Mouse (Mus musculus): ENCODE data around the gene Mboat1. TPM values are rescaled to one million over a fixed set of nuclear protein-coding genes. Genes with fewer than 3 reads are reported as not detected.

Mboat1 gene
- total and polyA plus RNA-seq, 2 experiments from 2014 or later = 1.0 to 1.6 TPM

DNA sequence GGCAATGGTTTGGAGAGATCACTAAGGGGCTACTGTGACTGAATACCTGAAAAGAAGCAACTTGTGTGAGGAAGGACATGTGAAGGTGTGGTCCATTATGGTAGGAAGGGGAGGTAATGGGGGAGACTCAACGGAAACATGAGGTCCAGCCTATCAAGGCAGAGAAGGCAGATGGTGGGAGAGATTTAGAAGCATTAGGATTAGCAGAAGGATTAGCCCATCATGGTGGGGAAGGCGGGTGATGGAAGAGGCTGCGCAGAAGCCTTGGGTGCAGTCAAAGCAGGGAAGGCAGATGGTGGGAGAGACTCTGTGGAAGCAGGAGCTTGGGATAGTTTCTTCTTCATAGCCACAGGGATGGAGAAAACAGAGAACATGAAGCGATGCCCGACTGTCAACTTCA lies 5.7 kb downstream of the Mboat1 start:
- no peak overlapping the region for H3K4me2 ChIP-seq (ENCODE audit: low read depth, low read length)
- H3K36me3 ChIP-seq (replicated peaks; ENCODE audit: control insufficient read depth, insufficient read depth, low read length) = no peaks in the 10 kb centered on the region
- DNase-seq (ENCODE audit: low spot score) = no peak
- TF ChIP-seq CTCF (IDR thresholded peaks at IDR 0.05; ENCODE audit: low read depth) (no peak), EP300 (IDR thresholded peaks at IDR 0.05; ENCODE audit: low read depth) (no peak)
- no peaks in the 10 kb centered on the region for H3K27me3 ChIP-seq (ENCODE audit: control insufficient read depth, insufficient read depth, low read length)
- no peaks in the 10 kb centered on the region for H3K4me1 ChIP-seq (ENCODE audit: control insufficient read depth, insufficient read depth)
- ATAC-seq (ENCODE audit: insufficient read depth, low read depth) = no peak
- H3K4me3 ChIP-seq (ENCODE audit: low read depth, low read length) = no peak overlapping the region
- 84% methylated on average over 5 of the region's 5 CpGs for WGBS
- no peaks in the 10 kb centered on the region for H3K9me3 ChIP-seq (replicated peaks; ENCODE audit: control insufficient read depth, low read length)
- H3K9ac ChIP-seq (replicated peaks; ENCODE audit: low read depth, low read length) = no peak overlapping the region
- no peak overlapping the region for H3K27ac ChIP-seq (ENCODE audit: low read depth)

DNA sequence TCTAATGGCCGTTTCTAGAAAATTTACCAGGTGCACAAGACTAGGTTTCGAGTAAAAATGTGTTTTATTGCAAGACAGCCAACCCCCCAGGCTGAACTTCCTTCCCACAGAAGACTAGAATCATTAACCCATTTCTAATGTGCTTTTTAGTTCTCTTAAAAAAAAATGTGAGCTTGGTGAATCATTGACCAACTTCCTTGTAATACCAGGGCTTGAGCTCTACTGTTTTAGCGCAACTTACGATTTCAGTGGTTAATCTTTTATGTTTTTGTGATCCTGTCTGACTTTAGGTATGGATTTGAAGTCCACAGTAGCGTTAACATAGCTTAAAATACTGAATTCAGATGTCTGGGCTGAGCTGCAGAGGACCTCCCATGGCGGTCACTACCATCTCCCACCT lies 10.2 kb downstream of the Mboat1 start:
- DNase-seq (ENCODE audit: low spot score) (no peak), ATAC-seq (ENCODE audit: insufficient read depth, low read depth) (no peak)
- Histone ChIP-seq H3K36me3 (replicated peaks; ENCODE audit: control insufficient read depth, insufficient read depth, low read length) (no peaks in the 10 kb centered on the region), H3K4me1 (ENCODE audit: control insufficient read depth, insufficient read depth) (no peaks in the 10 kb centered on the region), H3K4me3 (ENCODE audit: low read depth, low read length) (no peak overlapping the region), H3K27ac (ENCODE audit: low read depth) (no peak overlapping the region), H3K27me3 (ENCODE audit: control insufficient read depth, insufficient read depth, low read length) (no peaks in the 10 kb centered on the region), H3K9ac (replicated peaks; ENCODE audit: low read depth, low read length) (no peak overlapping the region), H3K4me2 (ENCODE audit: low read depth, low read length) (no peak overlapping the region), H3K9me3 (replicated peaks; ENCODE audit: control insufficient read depth, low read length) (no peaks in the 10 kb centered on the region)
- WGBS = 84% methylated on average over 6 of the region's 6 CpGs
- no peak for TF ChIP-seq EP300 (IDR thresholded peaks at IDR 0.05; ENCODE audit: low read depth)
- TF ChIP-seq CTCF (IDR thresholded peaks at IDR 0.05; ENCODE audit: low read depth) = no peak

DNA sequence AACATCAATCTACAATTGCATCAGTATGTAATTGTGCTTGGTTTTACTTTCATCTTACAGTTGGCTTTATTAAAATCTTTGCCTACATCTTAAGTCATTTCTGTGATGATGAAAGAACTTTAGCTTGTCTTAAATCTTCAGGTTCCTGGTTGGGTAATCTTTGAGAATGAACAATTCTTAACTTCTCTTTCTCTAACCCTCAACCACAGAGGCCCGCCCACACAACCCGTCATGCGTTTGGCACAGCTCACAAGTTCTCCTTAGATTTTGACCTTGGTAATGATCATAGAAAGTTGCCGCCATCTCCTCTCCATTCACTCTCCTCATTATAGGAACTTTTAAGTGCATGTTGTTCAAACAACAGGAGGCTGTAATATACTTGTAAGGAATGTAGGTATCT lies 18.0 kb downstream of the Mboat1 start:
- H3K9ac ChIP-seq (replicated peaks; ENCODE audit: low read depth, low read length) = no peak overlapping the region
- no peaks in the 10 kb centered on the region for H3K9me3 ChIP-seq (replicated peaks; ENCODE audit: control insufficient read depth, low read length)
- no peak overlapping the region for H3K4me2 ChIP-seq (ENCODE audit: low read depth, low read length)
- DNase-seq (ENCODE audit: low spot score) (no peak), ATAC-seq (ENCODE audit: insufficient read depth, low read depth) (no peak)
- TF ChIP-seq EP300 (IDR thresholded peaks at IDR 0.05; ENCODE audit: low read depth) (no peak), CTCF (IDR thresholded peaks at IDR 0.05; ENCODE audit: low read depth) (no peak)
- no peaks in the 10 kb centered on the region for H3K4me1 ChIP-seq (ENCODE audit: control insufficient read depth, insufficient read depth)
- no peak overlapping the region for H3K4me3 ChIP-seq (ENCODE audit: low read depth, low read length)
- H3K36me3 ChIP-seq (replicated peaks; ENCODE audit: control insufficient read depth, insufficient read depth, low read length) = no peaks in the 10 kb centered on the region
- H3K27me3 ChIP-seq (ENCODE audit: control insufficient read depth, insufficient read depth, low read length) = no peaks in the 10 kb centered on the region
- H3K27ac ChIP-seq (ENCODE audit: low read depth) = no peak overlapping the region
- WGBS = 68% methylated on average over 4 of the region's 4 CpGs

DNA sequence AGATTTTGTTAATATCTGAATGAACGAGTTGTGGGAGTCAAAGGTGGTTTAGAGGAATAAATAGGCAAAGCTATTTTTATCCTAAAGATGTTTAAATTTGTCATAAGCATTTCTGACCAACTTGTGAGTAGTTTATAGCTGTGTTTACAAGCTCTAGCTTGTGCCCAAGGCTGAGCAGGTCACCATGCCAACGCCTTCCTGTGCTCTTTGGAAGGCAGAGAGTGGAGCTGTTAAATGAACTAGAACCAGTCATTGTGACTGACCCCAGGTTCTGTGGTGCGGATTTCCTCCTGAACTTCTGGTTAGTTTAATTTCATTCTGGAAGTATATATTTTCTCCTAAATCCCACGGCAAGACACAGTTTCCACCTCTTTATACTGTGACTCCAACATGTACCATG lies 23.3 kb downstream of the Mboat1 start:
- Histone ChIP-seq H3K4me2 (ENCODE audit: low read depth, low read length) (no peak overlapping the region), H3K4me1 (ENCODE audit: control insufficient read depth, insufficient read depth) (no peaks in the 10 kb centered on the region), H3K9me3 (replicated peaks; ENCODE audit: control insufficient read depth, low read length) (no peaks in the 10 kb centered on the region), H3K9ac (replicated peaks; ENCODE audit: low read depth, low read length) (no peak overlapping the region), H3K36me3 (replicated peaks; ENCODE audit: control insufficient read depth, insufficient read depth, low read length) (no peaks in the 10 kb centered on the region), H3K27me3 (ENCODE audit: control insufficient read depth, insufficient read depth, low read length) (no peaks in the 10 kb centered on the region), H3K27ac (ENCODE audit: low read depth) (no peak overlapping the region), H3K4me3 (ENCODE audit: low read depth, low read length) (no peak overlapping the region)
- WGBS = 81% methylated on average over 4 of the region's 4 CpGs
- no peak for ATAC-seq (ENCODE audit: insufficient read depth, low read depth)
- no peak for TF ChIP-seq EP300 (IDR thresholded peaks at IDR 0.05; ENCODE audit: low read depth)
- no peak for TF ChIP-seq CTCF (IDR thresholded peaks at IDR 0.05; ENCODE audit: low read depth)
- DNase-seq (ENCODE audit: low spot score) = no peak

GRCm38 (mm10) chr13:30163521-30163920 lies 27.2 kb downstream of the Mboat1 start:
- no peaks in the 10 kb centered on the region for H3K27me3 ChIP-seq (ENCODE audit: control insufficient read depth, insufficient read depth, low read length)
- no peak overlapping the region for H3K4me3 ChIP-seq (ENCODE audit: low read depth, low read length)
- H3K36me3 ChIP-seq (replicated peaks; ENCODE audit: control insufficient read depth, insufficient read depth, low read length) = no peaks in the 10 kb centered on the region
- ATAC-seq (ENCODE audit: insufficient read depth, low read depth) (no peak), DNase-seq (ENCODE audit: low spot score) (no peak)
- no peak for TF ChIP-seq CTCF (IDR thresholded peaks at IDR 0.05; ENCODE audit: low read depth)
- no peaks in the 10 kb centered on the region for H3K4me1 ChIP-seq (ENCODE audit: control insufficient read depth, insufficient read depth)
- no peaks in the 10 kb centered on the region for H3K9me3 ChIP-seq (replicated peaks; ENCODE audit: control insufficient read depth, low read length)
- H3K9ac ChIP-seq (replicated peaks; ENCODE audit: low read depth, low read length) = no peak overlapping the region
- WGBS = 96% methylated on average over 2 of the region's 2 CpGs
- no peak overlapping the region for H3K4me2 ChIP-seq (ENCODE audit: low read depth, low read length)
- no peak overlapping the region for H3K27ac ChIP-seq (ENCODE audit: low read depth)

Data from heart, postnatal 0 days (tissue).